Mouse (Mus musculus) Muller cell, postnatal 12 days (primary cell): Measurements from ENCODE around the gene Rap1gds1.
A peak's percentile ranks its signal among the peaks of the same experiment; 100 is the strongest.

ENCODE experiments used
- DNase-seq: peaks from one replicate; pipeline ENCODE4 v3.0.0-alpha.2; 2015; ENCODE audit errors: inconsistent ontology term

The Rap1gds1 gene

DNA sequence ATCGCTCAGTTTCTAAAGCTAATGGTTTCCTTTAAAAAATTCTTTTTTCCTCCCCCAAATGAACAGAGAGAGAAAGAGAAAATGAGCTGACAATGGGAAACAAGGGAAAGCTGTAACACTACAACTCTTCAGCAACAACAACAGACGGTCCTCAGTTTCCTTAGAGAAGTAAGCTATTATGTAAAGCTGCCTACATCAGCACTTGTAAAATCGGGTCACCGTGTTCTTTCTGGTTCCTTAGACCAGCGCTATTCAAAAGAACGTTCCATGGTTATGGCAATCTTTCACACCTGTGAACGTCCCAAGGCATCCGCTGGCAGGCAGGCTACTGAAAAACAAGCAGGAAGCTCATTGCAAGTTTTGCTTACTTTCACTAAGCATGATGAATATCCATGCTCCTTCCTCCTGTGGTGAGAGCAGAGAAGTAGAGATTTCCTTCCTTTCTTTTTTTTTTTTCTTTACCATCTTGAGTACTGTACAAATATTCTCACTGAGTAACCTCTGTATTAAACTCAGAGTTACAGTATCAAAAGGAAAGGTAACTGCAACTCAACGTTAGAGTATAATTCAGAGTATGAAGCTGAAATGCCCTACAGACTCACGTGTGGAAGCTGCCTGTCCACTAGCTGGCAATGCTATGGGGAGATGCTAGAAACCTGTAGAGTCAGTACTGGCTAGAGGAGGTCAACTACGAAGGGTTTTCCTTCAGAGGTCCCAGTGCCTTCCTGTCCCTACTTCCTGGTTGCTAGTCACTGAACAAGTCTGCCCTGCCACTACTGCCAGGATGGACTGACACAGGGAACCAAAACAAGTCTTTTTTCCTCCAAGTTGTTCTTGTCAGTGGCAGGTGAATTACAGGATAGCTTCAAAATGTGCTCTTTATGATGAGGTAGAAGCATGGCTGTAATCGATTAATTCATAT lies 26.0 kb downstream of the Rap1gds1 start:
- no peak for DNase-seq

DNA sequence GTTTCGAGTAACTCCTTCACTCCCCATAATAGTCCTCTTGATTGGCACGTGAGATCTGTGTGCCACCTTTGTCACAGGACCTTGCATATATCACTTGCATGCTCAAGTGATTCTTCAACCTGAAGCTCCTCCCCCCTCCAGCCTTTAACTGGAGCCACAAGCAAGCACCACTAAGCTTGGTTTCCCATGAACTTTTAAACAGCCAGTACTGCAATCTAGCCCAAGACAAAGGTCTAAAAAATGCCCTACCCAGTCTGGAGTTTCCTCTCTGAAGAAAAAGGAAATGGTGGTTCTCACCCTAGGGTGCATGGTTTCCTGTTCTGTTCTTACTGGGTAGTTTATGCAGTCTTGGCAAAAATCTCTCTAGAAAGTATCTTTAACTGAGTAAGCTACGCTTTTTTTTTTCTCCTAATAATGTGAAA lies 32.6 kb downstream of the Rap1gds1 start:
- DNase-seq: no peak

- no peak for DNase-seq
Measured at GRCm38 (mm10) chr3:139041921-139042320, 33.1 kb downstream of the Rap1gds1 start.

- no peak for DNase-seq
Measured at GRCm38 (mm10) chr3:139037030-139037429, 38.0 kb downstream of the Rap1gds1 start.

DNA sequence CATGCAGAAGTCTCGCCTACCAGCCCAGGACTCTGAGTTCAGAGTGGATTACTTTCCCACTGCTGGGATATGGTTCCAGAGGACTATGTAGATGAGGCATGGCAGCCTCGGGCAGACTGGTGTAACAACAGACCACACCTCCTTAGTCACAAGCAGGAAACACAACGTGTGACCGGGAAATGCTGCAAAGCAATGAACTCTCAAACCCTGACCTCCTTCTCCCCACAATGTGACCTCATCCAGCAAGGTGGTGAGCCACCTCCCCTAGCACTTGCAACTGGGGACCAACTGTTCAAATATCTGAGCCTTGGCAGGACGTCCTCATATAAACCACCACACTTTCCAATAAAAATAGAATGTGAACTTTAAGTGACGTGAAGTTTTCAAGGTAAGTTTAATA lies 41.8 kb downstream of the Rap1gds1 start:
- DNase-seq: no peak

- peak; percentile 39 for DNase-seq
Measured at GRCm38 (mm10) chr3:139030644-139031227, 44.3 kb downstream of the Rap1gds1 start.

- DNase-seq: no peak
Measured at GRCm38 (mm10) chr3:139025077-139025476, 49.9 kb downstream of the Rap1gds1 start.

- no peak for DNase-seq
Measured at GRCm38 (mm10) chr3:139023585-139023984, 51.4 kb downstream of the Rap1gds1 start.

DNA sequence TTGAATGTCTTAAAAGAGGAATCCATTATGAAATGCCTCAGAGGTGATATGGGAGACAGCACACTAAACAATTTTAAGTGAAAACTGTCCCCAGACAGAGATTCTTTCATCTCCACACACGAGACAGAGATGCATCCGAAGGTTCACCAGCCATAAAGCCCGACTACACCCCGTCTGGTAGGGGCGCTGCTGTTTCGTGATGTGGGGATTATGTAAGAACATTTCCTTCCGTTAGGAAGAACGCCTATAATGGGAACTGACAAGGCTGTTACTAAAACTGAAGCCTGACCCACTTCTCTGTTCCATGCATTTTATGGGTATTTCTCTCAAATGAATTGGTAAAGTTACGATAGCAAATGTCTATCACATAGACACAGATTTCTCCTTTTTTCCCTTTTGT lies 62.6 kb downstream of the Rap1gds1 start:
- no peak for DNase-seq

- DNase-seq: no peak
Measured at GRCm38 (mm10) chr3:139005669-139006068, 69.3 kb downstream of the Rap1gds1 start.

GRCm38 (mm10) chr3:139002774-139003173 lies 72.2 kb downstream of the Rap1gds1 start:
- no peak for DNase-seq

- DNase-seq: no peak
Measured at GRCm38 (mm10) chr3:139000071-139000867, 74.7 kb downstream of the Rap1gds1 start.

- DNase-seq: no peak
Measured at GRCm38 (mm10) chr3:138993473-138993872, 81.5 kb downstream of the Rap1gds1 start.

GRCm38 (mm10) chr3:138991367-138991766 lies 83.6 kb downstream of the Rap1gds1 start:
- no peak for DNase-seq

- no peak for DNase-seq
Measured at GRCm38 (mm10) chr3:138989141-138989540, 85.9 kb downstream of the Rap1gds1 start.

GRCm38 (mm10) chr3:138988004-138988403 lies 87.0 kb downstream of the Rap1gds1 start:
- DNase-seq: peak; percentile 84

DNA sequence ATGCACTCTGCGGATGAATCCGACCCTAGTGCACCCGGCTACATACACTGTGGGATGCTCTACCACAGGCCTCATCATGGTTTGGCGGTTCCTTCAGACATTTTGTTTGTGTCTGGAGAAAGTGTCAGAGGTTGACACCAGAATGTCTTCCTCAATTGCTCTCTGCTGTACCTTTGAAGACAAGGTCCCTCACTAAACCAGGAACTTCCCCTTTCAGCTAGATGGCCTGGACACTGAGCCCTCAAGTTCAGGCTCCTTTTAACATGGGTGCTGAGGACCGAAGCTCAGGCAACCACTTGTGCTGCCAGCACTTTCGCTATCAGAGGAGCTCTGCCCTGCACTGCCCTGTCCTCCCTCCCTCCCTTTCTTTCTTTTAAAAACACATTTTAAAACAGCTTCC lies 92.8 kb downstream of the Rap1gds1 start:
- no peak for DNase-seq

GRCm38 (mm10) chr3:138977413-138977812 lies 97.6 kb downstream of the Rap1gds1 start:
- no peak for DNase-seq

GRCm38 (mm10) chr3:138967627-138968026 lies 107.4 kb downstream of the Rap1gds1 start:
- no peak for DNase-seq

- DNase-seq: no peak
Measured at GRCm38 (mm10) chr3:138958527-138958926, 116.5 kb downstream of the Rap1gds1 start.

DNA sequence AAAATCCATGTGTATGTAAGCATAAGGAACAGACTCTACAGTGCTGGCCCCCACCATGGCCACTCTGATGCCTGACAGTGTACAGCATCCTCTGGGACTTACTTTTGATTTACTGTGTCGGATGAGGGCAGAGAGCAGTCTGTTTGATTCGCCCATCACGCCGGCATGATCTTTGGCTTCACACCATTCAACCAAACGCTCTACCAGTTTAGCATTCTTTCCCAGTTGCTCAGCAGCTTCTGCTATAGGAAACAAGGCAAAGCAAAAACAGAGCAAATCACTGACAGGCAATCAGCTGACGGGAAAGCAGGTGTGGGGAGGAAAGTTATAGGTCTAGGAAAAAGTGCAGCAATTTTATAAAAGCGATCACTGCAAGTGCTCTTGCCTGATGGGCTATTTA lies 119.8 kb downstream of the Rap1gds1 start:
- no peak for DNase-seq

GRCm38 (mm10) chr3:138949081-138949480 lies 125.9 kb downstream of the Rap1gds1 start:
- no peak for DNase-seq
